In genomic region chr12:51060931-51061330, GRCm38 (mm10) we compare ENCODE assay signal across 20 mouse cellular contexts.
"Had no signal": no experiment of that assay in that cellular context is flagged by ENCODE, and none has a peak within 500 bp of the region (broad histone marks: within the 10 kb centered on the region; RNA-seq: fewer than 3 reads in every experiment).

No protein-coding gene starts in this region.

- H3K9me3 ChIP-seq: liver, embryonic 13.5 days; midbrain, embryonic 10.5 days; midbrain, embryonic 13.5 days; neural tube, embryonic 13.5 days; stomach, embryonic 15.5 days had no signal

- H3K27me3 ChIP-seq: liver, embryonic 13.5 days; megakaryocyte, embryonic 14.5 days; midbrain, embryonic 13.5 days; neural tube, embryonic 13.5 days; stomach, embryonic 15.5 days had no signal

- H3K27ac ChIP-seq: left cerebral cortex, adult 2 months; liver, embryonic 13.5 days; midbrain, embryonic 10.5 days; midbrain, embryonic 13.5 days; neural tube, embryonic 13.5 days; stomach, embryonic 15.5 days had no signal

- H3K9ac ChIP-seq: liver, embryonic 13.5 days; midbrain, embryonic 13.5 days; neural tube, embryonic 13.5 days; stomach, embryonic 15.5 days had no signal

- H3K4me3 ChIP-seq: left cerebral cortex, adult 2 months; liver, embryonic 13.5 days; megakaryocyte, embryonic 14.5 days; midbrain, embryonic 10.5 days; midbrain, embryonic 13.5 days; myocyte; neural tube, embryonic 13.5 days; stomach, embryonic 15.5 days had no signal

- DNase-seq: kidney, adult 18-20 months; kidney, adult 9 months; kidney, postnatal 14 days; kidney, postnatal 4 days; liver, embryonic 13.5 days; lung, adult 2 months; retina, postnatal 1 day; right cerebral cortex, postnatal 25 days; spleen, adult 18-20 months; thymus, adult 18-20 months; thymus, postnatal 36 days had no signal

- ATAC-seq: intestine, embryonic 16.5 days; midbrain, embryonic 13.5 days; midbrain, embryonic 16.5 days had no signal

- H3K4me2 ChIP-seq: liver, embryonic 13.5 days; midbrain, embryonic 13.5 days; neural tube, embryonic 13.5 days; stomach, embryonic 15.5 days had no signal

- H3K4me1 ChIP-seq: liver, embryonic 13.5 days; megakaryocyte, embryonic 14.5 days; midbrain, embryonic 13.5 days; neural tube, embryonic 13.5 days; stomach, embryonic 15.5 days had no signal

- H3K36me3 ChIP-seq: liver, embryonic 13.5 days; midbrain, embryonic 10.5 days; midbrain, embryonic 13.5 days; neural tube, embryonic 13.5 days; stomach, embryonic 15.5 days had no signal
